Mouse (Mus musculus) bone marrow macrophage, adult 2 months (primary cell): ENCODE data around the gene Rnf144b.

ENCODE experiments used
- CTCF ChIP-seq: IDR thresholded peaks from 2 replicates; pipeline ENCODE4 v1.5.1; 2012; ENCODE audit warnings: low read depth, mild to moderate bottlenecking, low read length, moderate library complexity
- POLR2A ChIP-seq: IDR thresholded peaks from 2 replicates; pipeline ENCODE4 v1.6.1; 2012; ENCODE audit warnings: mild to moderate bottlenecking, low read depth, low read length, borderline replicate concordance

GRCm38 (mm10) chr13:47210992-47211391 lies 88.5 kb downstream of the Rnf144b start:
- TF ChIP-seq POLR2A (no peak), CTCF (no peak)
